In genomic region chr5:15006288-15006687, GRCm38 (mm10) we compare ENCODE assay signal across 19 mouse cellular contexts. TPM values are rescaled to one million over a fixed set of nuclear protein-coding genes. Genes with fewer than 3 reads are reported as not detected.
"Had no signal": no experiment of that assay in that cellular context is flagged by ENCODE, and none has a peak within 500 bp of the region (broad histone marks: within the 10 kb centered on the region; RNA-seq: fewer than 3 reads in every experiment).

No protein-coding gene starts in this region.

RNA-seq across cellular contexts. Expression of gene Gm17019, which starts 26.5 kb away (rescaled TPM):
- polyA plus RNA-seq: gonadal fat pad, adult 2 months; heart, adult 2 months; heart, embryonic 12.5 days; heart, embryonic 14.5 days; heart, embryonic 16.5 days; hindbrain, embryonic 10.5 days; hindbrain, embryonic 12.5 days; hindbrain, embryonic 14.5 days; hindbrain, embryonic 16.5 days; intestine, embryonic 14.5 days; intestine, embryonic 16.5 days; kidney, adult 2 months; kidney, embryonic 15.5 days; kidney, postnatal 0 days; large intestine, adult 2 months; limb, embryonic 12.5 days; limb, embryonic 14.5 days; liver, adult 2 months; liver, embryonic 12.5 days had no signal

RNA-seq across cellular contexts. Expression of gene Gm10354, which starts 27.6 kb away (rescaled TPM):
- polyA plus RNA-seq: gonadal fat pad, adult 2 months; heart, adult 2 months; heart, embryonic 14.5 days; heart, embryonic 16.5 days; hindbrain, embryonic 10.5 days; hindbrain, embryonic 12.5 days; hindbrain, embryonic 14.5 days; hindbrain, embryonic 16.5 days; intestine, embryonic 14.5 days; intestine, embryonic 16.5 days; kidney, adult 2 months; kidney, embryonic 15.5 days; kidney, postnatal 0 days; large intestine, adult 2 months; limb, embryonic 12.5 days; limb, embryonic 14.5 days; liver, adult 2 months; liver, embryonic 12.5 days had no signal
